20 mouse cellular contexts compared by ENCODE assay signal in genomic region chr5:91878627-91879026, GRCm38 (mm10).
DNase-seq lines count a peak whose midpoint lies in the region; ATAC-seq and TF ChIP-seq lines count a peak whose summit lies in the region.
"Had no signal": no experiment of that assay in that cellular context is flagged by ENCODE, and none has a peak within 500 bp of the region (broad histone marks: within the 10 kb centered on the region; RNA-seq: fewer than 3 reads in every experiment).

No protein-coding gene starts in this region.

- DNase-seq in heart, embryonic 10.5 days (ENCODE audit: low spot score): peak; percentile 64
- DNase-seq in heart, adult 2 months: no peak
- no peak for DNase-seq in Muller cell, postnatal 12 days (ENCODE audit: inconsistent ontology term)
- DNase-seq: adrenal gland, adult 8-10 months; adrenal gland, postnatal 14 days; adrenal gland, postnatal 36 days; cerebellum, adult 11-12 months; cerebellum, adult 2 months; cerebellum, adult 9-10 months; cerebellum, postnatal 10 days; cerebellum, postnatal 25 days; forebrain, postnatal 0 days had no signal

- ATAC-seq in intestine, embryonic 16.5 days: peak; percentile 85
- no peak for ATAC-seq in megakaryocyte-erythroid progenitor cell, adult 5-6 weeks (replicated peaks; ENCODE audit: low FRiP score, low TSS enrichment, poor library complexity, severe bottlenecking)
- ATAC-seq: activated CD4-positive, CD25-positive, alpha-beta regulatory T cell, adult 4 months; forebrain, embryonic 13.5 days; forebrain, embryonic 15.5 days; forebrain, postnatal 0 days; Patski had no signal

- WGBS in heart, embryonic 10.5 days: 85% methylated on average over 11 of the region's 11 CpGs
- 81% methylated on average over 11 of the region's 11 CpGs for WGBS in heart, adult 2 months
- 73% methylated on average over 11 of the region's 11 CpGs for WGBS in intestine, embryonic 16.5 days

- no peak overlapping the region for H3K27ac ChIP-seq in heart, embryonic 10.5 days
- no peak overlapping the region for H3K27ac ChIP-seq in heart, adult 2 months
- H3K27ac ChIP-seq in intestine, embryonic 16.5 days (ENCODE audit: low read length): no peak overlapping the region
- H3K27ac ChIP-seq: embryonic facial prominence, embryonic 10.5 days; embryonic facial prominence, embryonic 12.5 days; forebrain, embryonic 13.5 days; forebrain, embryonic 15.5 days had no signal

- no peak overlapping the region for H3K4me2 ChIP-seq in intestine, embryonic 16.5 days (ENCODE audit: low read depth, low read length)
- H3K4me2 ChIP-seq: embryonic facial prominence, embryonic 12.5 days; forebrain, embryonic 13.5 days; forebrain, embryonic 15.5 days had no signal

- TF ChIP-seq EP300 in heart, adult 2 months (IDR thresholded peaks at IDR 0.05; ENCODE audit: insufficient read depth, low read depth, low read length): no peak

- no peak for TF ChIP-seq POLR2A in heart, adult 2 months (IDR thresholded peaks at IDR 0.05; ENCODE audit: insufficient read depth, low read depth, low read length)

- intact Hi-C loops in heart, adult 2 months (cut with DNase I): no loop called here

- no peaks in the 10 kb centered on the region for H3K27me3 ChIP-seq in heart, embryonic 10.5 days (ENCODE audit: insufficient read depth, poor library complexity, severe bottlenecking)
- H3K27me3 ChIP-seq in heart, adult 2 months (ENCODE audit: control insufficient read depth, insufficient read depth, low read length): no peaks in the 10 kb centered on the region; the same call in 1 of the 2 replicates
- H3K27me3 ChIP-seq in intestine, embryonic 16.5 days (replicated peaks; ENCODE audit: control insufficient read depth, insufficient read depth, low read length): no peaks in the 10 kb centered on the region
- H3K27me3 ChIP-seq: embryonic facial prominence, embryonic 12.5 days; forebrain, embryonic 13.5 days; forebrain, embryonic 15.5 days; Patski had no signal

- H3K4me1 ChIP-seq in heart, embryonic 10.5 days: no peaks in the 10 kb centered on the region
- no peaks in the 10 kb centered on the region for H3K4me1 ChIP-seq in heart, adult 2 months (ENCODE audit: control insufficient read depth, insufficient read depth, low read length)
- no peaks in the 10 kb centered on the region for H3K4me1 ChIP-seq in intestine, embryonic 16.5 days (ENCODE audit: control insufficient read depth, insufficient read depth, low read length)
- H3K4me1 ChIP-seq: embryonic facial prominence, embryonic 10.5 days; embryonic facial prominence, embryonic 12.5 days; forebrain, embryonic 15.5 days had no signal

- H3K9me3 ChIP-seq in heart, embryonic 10.5 days: no peaks in the 10 kb centered on the region
- no peaks in the 10 kb centered on the region for H3K9me3 ChIP-seq in intestine, embryonic 16.5 days (ENCODE audit: control insufficient read depth, low read length)
- H3K9me3 ChIP-seq: embryonic facial prominence, embryonic 10.5 days; embryonic facial prominence, embryonic 12.5 days; forebrain, embryonic 13.5 days; forebrain, embryonic 15.5 days had no signal

- no peaks in the 10 kb centered on the region for H3K79me2 ChIP-seq in heart, adult 2 months (replicated peaks; ENCODE audit: control insufficient read depth, insufficient read depth, low read length)

- no peaks in the 10 kb centered on the region for H3K36me3 ChIP-seq in heart, embryonic 10.5 days
- no peaks in the 10 kb centered on the region for H3K36me3 ChIP-seq in heart, adult 2 months (ENCODE audit: control insufficient read depth, insufficient read depth, low read length)
- H3K36me3 ChIP-seq in intestine, embryonic 16.5 days (ENCODE audit: control insufficient read depth, insufficient read depth, low read length): no peaks in the 10 kb centered on the region
- H3K36me3 ChIP-seq: embryonic facial prominence, embryonic 10.5 days; embryonic facial prominence, embryonic 12.5 days; forebrain, embryonic 15.5 days had no signal

- no peak overlapping the region for H3K9ac ChIP-seq in heart, adult 2 months (ENCODE audit: low read depth, low read length)
- H3K9ac ChIP-seq in intestine, embryonic 16.5 days (ENCODE audit: low read depth, low read length): no peak overlapping the region
- H3K9ac ChIP-seq: embryonic facial prominence, embryonic 12.5 days; forebrain, embryonic 13.5 days; forebrain, embryonic 15.5 days; forebrain, postnatal 0 days had no signal

- TF ChIP-seq CTCF in heart, adult 2 months (IDR thresholded peaks at IDR 0.05): no peak

- H3K4me3 ChIP-seq in heart, embryonic 10.5 days: no peak overlapping the region
- no peak overlapping the region for H3K4me3 ChIP-seq in heart, adult 2 months
- no peak overlapping the region for H3K4me3 ChIP-seq in intestine, embryonic 16.5 days (ENCODE audit: low read length)
- H3K4me3 ChIP-seq: embryonic facial prominence, embryonic 10.5 days; embryonic facial prominence, embryonic 12.5 days; forebrain, embryonic 13.5 days; forebrain, embryonic 15.5 days had no signal
